Mouse (Mus musculus): ENCODE results near the gene Gpr119.

The Gpr119 gene

GRCm38 (mm10) chrX:48674171-48674570, at the start of gene Gpr119:
Gene Gpr119, minus strand, starts transcription at chrX:48674478.
- no peak for DNase-seq (ENCODE audit: low spot score in 2 of 2)

DNA sequence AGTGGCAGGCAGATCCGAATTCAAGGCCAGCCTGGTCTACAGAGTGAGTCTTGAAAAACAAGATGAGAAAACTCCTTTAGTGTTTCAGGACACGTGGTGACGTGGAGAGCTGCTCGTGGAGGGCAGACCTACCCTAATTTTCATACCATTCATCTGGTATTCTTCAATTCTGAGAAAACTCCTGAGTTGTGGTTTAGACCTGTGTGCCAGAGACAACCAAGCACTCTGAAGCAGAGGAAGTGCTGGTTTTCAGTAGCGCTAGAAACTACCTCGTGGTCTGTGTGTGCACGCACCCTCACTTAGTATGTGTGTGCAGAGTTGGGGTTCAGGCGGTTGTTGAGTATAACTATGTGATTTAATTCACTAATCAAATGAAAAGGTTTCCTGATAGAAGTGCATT, 38.6 kb upstream of the Gpr119 start:
- DNase-seq (ENCODE audit: low spot score in 2 of 2) = no peak

DNA sequence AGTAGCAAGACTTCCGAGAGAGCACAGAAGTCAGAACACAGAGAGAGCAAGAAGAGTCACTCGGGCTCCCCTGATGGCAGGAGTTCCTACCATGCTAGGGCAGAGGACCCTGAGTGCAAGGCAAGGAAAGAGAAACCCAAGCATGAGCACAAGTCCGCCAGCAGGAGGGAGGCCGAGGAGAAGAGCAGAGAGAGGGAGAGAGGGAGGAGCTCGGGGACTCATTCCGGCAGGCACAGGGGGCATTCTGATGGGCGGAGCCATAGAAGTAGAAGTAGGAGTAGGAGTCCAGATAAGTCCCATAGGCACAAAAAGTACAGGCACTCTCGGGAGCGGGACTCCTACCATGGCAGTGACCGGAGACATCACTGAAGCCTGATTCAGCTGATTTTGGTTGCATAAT, 35.4 kb upstream of the Gpr119 start:
- DNase-seq (ENCODE audit: low spot score in 2 of 2) = no peak

- DNase-seq (ENCODE audit: low spot score in 2 of 2) = peak; percentile 84 to 86
These were observed 20.6 kb upstream of the Gpr119 start, which contains the start of gene Rbmx2 for GRCm38 (mm10) chrX:48694864-48695371. Gene Rbmx2, plus strand, starts transcription at chrX:48695004.

- no peak for DNase-seq (ENCODE audit: low spot score in 2 of 2)
These were observed 20.2 kb upstream of the Gpr119 start for GRCm38 (mm10) chrX:48694460-48694859.

DNA sequence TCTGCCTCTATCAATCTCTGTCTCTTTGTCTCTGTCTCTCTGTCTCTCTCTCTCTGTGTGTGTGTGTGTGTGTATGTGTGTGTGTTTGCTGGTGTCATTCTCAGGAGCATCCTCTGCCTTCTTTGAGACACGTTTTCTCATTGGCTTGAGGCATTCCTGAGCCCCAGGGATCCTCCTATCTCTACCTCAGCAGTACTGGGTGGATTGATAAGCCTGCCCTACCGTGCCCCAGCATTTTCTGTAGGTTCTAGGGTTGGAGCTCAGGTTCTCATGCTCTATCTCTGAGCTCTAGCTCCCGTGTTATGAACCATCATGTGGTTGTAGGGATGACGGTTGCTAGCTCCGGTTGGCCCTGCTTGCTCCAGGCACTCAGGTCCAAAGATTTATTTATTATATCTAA, 9.6 kb upstream of the Gpr119 start:
- DNase-seq (ENCODE audit: low spot score in 2 of 2) = no peak

GRCm38 (mm10) chrX:48683451-48683850, 9.2 kb upstream of the Gpr119 start:
- peak; percentile 10 to 46 for DNase-seq (ENCODE audit: low spot score in 2 of 2)

GRCm38 (mm10) chrX:48671714-48672113, 2.6 kb downstream of the Gpr119 start:
- no peak for DNase-seq (ENCODE audit: low spot score in 2 of 2)

DNA sequence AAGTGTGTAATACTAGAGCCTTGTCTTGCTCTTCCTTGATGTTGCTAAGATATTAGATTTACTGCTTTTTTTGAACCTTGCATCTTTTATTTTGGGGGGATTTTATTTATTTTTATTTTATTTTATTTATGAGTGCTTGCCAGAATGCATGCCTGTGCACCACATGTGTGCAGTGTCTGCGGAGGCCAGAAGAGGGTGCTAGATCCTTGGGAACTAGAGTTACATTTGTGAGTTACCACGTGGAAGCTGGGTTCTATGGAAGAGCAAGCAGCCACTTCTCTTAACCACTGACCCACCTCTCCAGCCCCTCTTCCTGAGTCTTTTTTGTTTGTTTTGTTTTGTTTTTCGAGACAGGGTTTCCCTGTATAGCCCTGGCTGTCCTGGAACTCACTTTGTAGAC, 4.7 kb downstream of the Gpr119 start:
- no peak for DNase-seq (ENCODE audit: low spot score in 2 of 2)

GRCm38 (mm10) chrX:48666807-48667206, 7.5 kb downstream of the Gpr119 start:
- DNase-seq (ENCODE audit: low spot score in 2 of 2) = no peak

DNA sequence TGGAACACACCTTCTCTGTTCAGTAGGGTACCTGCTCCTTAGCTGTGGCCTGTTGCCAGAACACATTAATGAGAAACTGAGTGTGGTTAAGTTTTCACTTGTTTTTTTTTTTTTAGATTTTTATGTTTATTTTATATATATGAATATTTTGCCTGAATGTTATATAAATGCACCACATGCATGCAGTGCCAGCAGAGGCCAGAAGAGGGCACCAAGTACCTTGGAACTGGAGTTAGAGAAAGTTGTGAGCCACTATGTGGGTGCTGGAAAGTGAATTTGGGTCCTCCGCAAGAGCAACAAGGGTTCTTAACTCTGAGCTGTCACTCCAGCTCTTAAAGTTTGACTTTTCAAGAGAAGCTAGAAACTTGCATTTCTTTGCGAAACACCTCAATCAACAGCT, 30.2 kb downstream of the Gpr119 start:
- peak in 1 of 2 experiments; percentile 18 for DNase-seq (ENCODE audit: low spot score in 2 of 2)

DNA sequence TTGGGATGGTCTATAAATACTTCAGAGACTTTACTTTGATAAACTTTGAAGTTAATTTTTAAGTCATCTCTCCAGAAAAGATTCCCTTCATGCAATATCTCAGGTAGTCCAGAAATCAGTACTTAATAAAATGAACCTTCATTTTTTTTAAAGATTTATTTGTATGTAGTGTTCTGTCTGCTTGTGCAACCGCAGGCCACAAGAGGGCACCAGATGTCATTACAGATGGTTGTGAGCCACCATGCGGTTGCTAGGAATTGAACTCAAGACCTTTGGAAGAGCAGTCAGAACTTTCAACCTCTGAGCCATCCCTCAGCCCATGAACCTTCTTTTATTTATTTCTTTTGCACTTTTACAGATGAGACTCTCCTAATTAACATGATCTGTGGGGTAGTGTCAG, 37.2 kb downstream of the Gpr119 start:
- DNase-seq (ENCODE audit: low spot score in 2 of 2) = no peak

DNA sequence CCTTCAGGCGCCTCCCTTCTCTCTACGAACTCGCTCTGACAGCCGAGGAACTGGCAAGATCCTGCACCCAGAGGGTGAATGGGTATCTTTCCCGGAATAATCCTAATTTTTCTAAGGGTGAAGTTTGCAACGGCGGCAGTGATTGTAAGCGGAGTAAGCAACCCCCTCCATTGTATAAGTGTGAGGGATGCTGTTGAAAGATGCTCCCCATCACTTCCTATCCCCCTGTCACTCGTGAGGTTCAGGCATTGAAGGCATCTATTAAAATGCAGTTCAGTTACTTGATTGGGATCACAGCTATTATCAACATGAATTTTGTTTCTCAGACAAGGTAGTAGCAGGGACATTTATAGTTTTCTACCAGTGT, 50.2 kb downstream of the Gpr119 start:
- no peak for DNase-seq (ENCODE audit: low spot score in 2 of 2)

GRCm38 (mm10) chrX:48623379-48624053, 50.8 kb downstream of the Gpr119 start, which contains the start of gene Slc25a14:
Gene Slc25a14, plus strand, starts transcription at chrX:48623413.
- DNase-seq (ENCODE audit: low spot score in 2 of 2) = peak; percentile 58 to 63

DNA sequence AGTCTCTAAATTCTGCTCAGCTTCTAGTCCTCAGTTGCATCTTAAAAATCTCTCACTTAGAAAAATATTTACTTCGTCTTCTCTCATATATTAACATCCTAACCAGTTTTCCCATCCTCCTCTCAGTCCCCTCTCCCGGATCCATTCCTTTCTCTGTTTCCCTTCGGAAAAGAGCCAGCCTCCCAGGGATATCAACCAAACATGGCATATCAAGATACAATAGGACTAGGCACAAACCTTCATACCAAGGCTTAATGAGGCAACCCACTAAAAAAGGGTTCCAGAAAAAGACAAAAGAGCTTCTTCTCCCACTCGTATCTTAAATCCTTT, 51.3 kb downstream of the Gpr119 start:
- DNase-seq (ENCODE audit: low spot score in 2 of 2) = no peak
